Mouse (Mus musculus): ENCODE results near the gene Rdh19.

The Rdh19 gene

GRCm38 (mm10) chr10:127877681-127878080 is 28.0 kb downstream of the Rdh19 start:
- ChIA-PET CTCF (interaction anchor here in 2 of 4 experiments (0.5 to 0.9 kb wide), 3 partner anchors 16 to 57 kb away, joined by 3 to 8 read pairs (median 3); no protein-coding TSS in a partner anchor), POLR2A (interaction anchor here in 3 of 4 experiments (0.6 to 1.5 kb wide), 6 partner anchors 11 to 256 kb away, joined by 3 to 29 read pairs (median 4); partner anchors contain the start of genes Lrp1 (in 1 of the 3) and Rdh7 (in 1 of the 3))

GRCm38 (mm10) chr10:127878262-127879057 is 28.7 kb downstream of the Rdh19 start:
- POLR2A ChIA-PET, result interaction anchor here in 3 of 4 experiments (0.6 to 3.4 kb wide), 4 partner anchors 10 to 28 kb away, joined by 3 to 29 read pairs (median 8); partner anchors contain the start of gene Rdh7 (in 1 of the 3)

GRCm38 (mm10) chr10:127879155-127879688 is 29.5 kb downstream of the Rdh19 start:
- CTCF ChIA-PET, result interaction anchor here in 2 of 4 experiments (0.5 to 1.2 kb wide), 3 partner anchors 133 to 860 kb away, joined by 3 to 5 read pairs (median 3); no protein-coding TSS in a partner anchor
- POLR2A ChIA-PET, result interaction anchor here in 1 of 4 experiments (3.4 kb wide), 1 partner anchor 28 kb away, joined by 12 read pairs; no protein-coding TSS in a partner anchor

More at GRCm38 (mm10) chr10:127878262-127879057, 28.7 kb downstream of the Rdh19 start:
- CTCF ChIA-PET, result interaction anchor here in 1 of 4 experiments (0.6 kb wide), 1 partner anchor 861 kb away, joined by 3 read pairs; no protein-coding TSS in a partner anchor

- POLR2A ChIA-PET, result interaction anchor here in 1 of 4 experiments (0.7 to 3.4 kb wide), 7 partner anchors 9 to 134 kb away, joined by 3 to 12 read pairs (median 4); partner anchors contain the start of gene Sdr9c7
- CTCF ChIA-PET, result interaction anchor here in 2 of 4 experiments (0.6 to 1.1 kb wide), 4 partner anchors 8 to 26 kb away, joined by 3 to 9 read pairs (median 3); no protein-coding TSS in a partner anchor
Observed at GRCm38 (mm10) chr10:127881041-127881440, 31.3 kb downstream of the Rdh19 start.

GRCm38 (mm10) chr10:127886551-127886950 is 36.8 kb downstream of the Rdh19 start:
- ChIA-PET CTCF (interaction anchor here in 1 of 4 experiments (0.5 kb wide), 1 partner anchor 309 kb away, joined by 3 read pairs; no protein-coding TSS in a partner anchor), POLR2A (interaction anchor here in 1 of 4 experiments (0.5 kb wide), 1 partner anchor 18 kb away, joined by 3 read pairs; no protein-coding TSS in a partner anchor)

- CTCF ChIA-PET, result no interaction called here
- POLR2A ChIA-PET, result interaction anchor here in 1 of 4 experiments (0.5 kb wide), 1 partner anchor 17 kb away, joined by 3 read pairs; no protein-coding TSS in a partner anchor
Observed at GRCm38 (mm10) chr10:127886971-127887370, 37.2 kb downstream of the Rdh19 start.

GRCm38 (mm10) chr10:127888605-127889004 is 38.9 kb downstream of the Rdh19 start, which contains the start of gene Rdh7:
Gene Rdh7 (minus strand): TSS chr10:127888817.
- ChIA-PET POLR2A (interaction anchor here in 2 of 4 experiments (0.5 to 1.6 kb wide), 5 partner anchors 9 to 18 kb away, joined by 3 to 4 read pairs (median 3); partner anchors contain the start of gene Sdr9c7 (in 2 of the 2)), CTCF (interaction anchor here in 1 of 4 experiments (0.6 kb wide), 1 partner anchor 49 kb away, joined by 3 read pairs; no protein-coding TSS in a partner anchor)

GRCm38 (mm10) chr10:127891481-127891880 is 41.8 kb downstream of the Rdh19 start:
- POLR2A ChIA-PET, result no interaction called here
- CTCF ChIA-PET, result no interaction called here

GRCm38 (mm10) chr10:127893163-127894022 is 43.7 kb downstream of the Rdh19 start:
- CTCF ChIA-PET, result interaction anchor here in 2 of 4 experiments (0.6 to 1.1 kb wide), 4 partner anchors 16 to 369 kb away, joined by 3 to 8 read pairs (median 3); no protein-coding TSS in a partner anchor
- POLR2A ChIA-PET, result interaction anchor here (0.5 to 6.6 kb wide), 9 partner anchors 12 to 776 kb away, joined by 3 to 40 read pairs (median 5); partner anchors contain the start of gene Naca (in 1 of the 4)

GRCm38 (mm10) chr10:127896705-127897104 is 47.0 kb downstream of the Rdh19 start:
- POLR2A ChIA-PET, result interaction anchor here in 3 of 4 experiments (0.9 to 6.6 kb wide), 9 partner anchors 9 to 229 kb away, joined by 3 to 40 read pairs (median 3); partner anchors contain the start of gene Nab2 (in 1 of the 3)

GRCm38 (mm10) chr10:127897506-127897905 is 47.8 kb downstream of the Rdh19 start:
- ChIA-PET CTCF (interaction anchor here in 1 of 4 experiments (0.9 kb wide), 1 partner anchor 221 kb away, joined by 6 read pairs; no protein-coding TSS in a partner anchor), POLR2A (interaction anchor here (0.7 to 6.6 kb wide), 12 partner anchors 8 to 297 kb away, joined by 3 to 40 read pairs (median 4); partner anchors contain the start of genes Gls2 (in 1 of the 4), Nab2 (in 1 of the 4) and Rdh7 (in 1 of the 4))

More at GRCm38 (mm10) chr10:127896705-127897104, 47.0 kb downstream of the Rdh19 start:
- CTCF ChIA-PET, result interaction anchor here in 1 of 4 experiments (0.9 kb wide), 1 partner anchor 220 kb away, joined by 6 read pairs; no protein-coding TSS in a partner anchor

GRCm38 (mm10) chr10:127898218-127898617 is 48.5 kb downstream of the Rdh19 start, which contains the start of gene Sdr9c7:
Gene Sdr9c7 (plus strand): TSS chr10:127898518.
- CTCF ChIA-PET, result interaction anchor here in 1 of 4 experiments (0.5 kb wide), 1 partner anchor 586 kb away, joined by 3 read pairs; no protein-coding TSS in a partner anchor
- POLR2A ChIA-PET, result interaction anchor here in 3 of 4 experiments (0.6 to 6.6 kb wide), 10 partner anchors 7 to 230 kb away, joined by 3 to 40 read pairs (median 4); partner anchors contain the start of gene Rdh7 (in 1 of the 3)

- ChIA-PET CTCF (interaction anchor here in 2 of 4 experiments (0.6 to 1.1 kb wide), 3 partner anchors 10 to 155 kb away, joined by 3 read pairs; no protein-coding TSS in a partner anchor), POLR2A (interaction anchor here in 1 of 4 experiments (1.1 to 1.6 kb wide), 5 partner anchors 10 to 152 kb away, joined by 3 to 4 read pairs (median 3); no protein-coding TSS in a partner anchor)
Observed at GRCm38 (mm10) chr10:127899783-127900182, 50.1 kb downstream of the Rdh19 start.

- CTCF ChIA-PET, result interaction anchor here in 1 of 4 experiments (0.5 kb wide), 1 partner anchor 54 kb away, joined by 3 read pairs; no protein-coding TSS in a partner anchor
- POLR2A ChIA-PET, result interaction anchor here in 2 of 4 experiments (0.6 to 1.6 kb wide), 2 partner anchors 154 to 350 kb away, joined by 4 to 10 read pairs; no protein-coding TSS in a partner anchor
Observed at GRCm38 (mm10) chr10:127901751-127902150, 52.0 kb downstream of the Rdh19 start.

- POLR2A ChIA-PET, result interaction anchor here in 1 of 4 experiments (0.9 to 5.0 kb wide), 2 partner anchors 7 to 156 kb away, joined by 4 to 40 read pairs; partner anchors contain the start of gene Sdr9c7
- CTCF ChIA-PET, result interaction anchor here in 2 of 4 experiments (1.0 to 1.6 kb wide), 2 partner anchors 13 to 235 kb away, joined by 3 to 5 read pairs; no protein-coding TSS in a partner anchor
Observed at GRCm38 (mm10) chr10:127903116-127903515, 53.4 kb downstream of the Rdh19 start.

All from embryonic stem cell, embryonic (primary cell).